Mouse (Mus musculus) neural tube, embryonic 14.5 days (tissue): ENCODE measurements around the gene Flrt2. TPM values are rescaled to one million over a fixed set of nuclear protein-coding genes. Genes with fewer than 3 reads are reported as not detected.
A peak's percentile ranks its signal among the peaks of the same experiment; 100 is the strongest.
"Not testable (repeated sequence)": the region's sequence is repeated elsewhere in the genome, so short reads cannot be mapped to it uniquely, and the experiment has no call there.

Experiments used
- ATAC-seq: fragments of 200-750 bp; cut with Nextera tagmentation; 2 replicates; pipeline ENCODE4 v1.8.0; 2017; ENCODE audit warnings: low read depth, mild to moderate bottlenecking, moderate TSS enrichment, moderate library complexity
- H3K27ac ChIP-seq: fragments of 300-500 bp; sonication (generic); 2 replicates; pipeline ENCODE4 v1.5.1; 2014; ENCODE audit warnings: low read depth, mild to moderate bottlenecking, control low read depth, low read length, moderate library complexity, mixed read lengths
- H3K27me3 ChIP-seq: fragments of 300-500 bp; sonication (generic); 2 replicates; pipeline ENCODE4 v1.6.1; 2014; ENCODE audit warnings: low read length; ENCODE audit not compliant: control insufficient read depth, insufficient read depth
- H3K36me3 ChIP-seq: fragments of 300-500 bp; sonication (generic); 2 replicates; pipeline ENCODE4 v1.6.1; 2014; ENCODE audit warnings: low read length, mixed read lengths; ENCODE audit not compliant: control insufficient read depth, insufficient read depth
- H3K4me1 ChIP-seq: fragments of 300-500 bp; sonication (generic); 2 replicates; pipeline ENCODE4 v1.6.1; 2014; ENCODE audit warnings: low read length; ENCODE audit not compliant: control insufficient read depth, insufficient read depth
- H3K4me2 ChIP-seq: fragments of 300-500 bp; sonication (generic); 2 replicates; pipeline ENCODE4 v1.6.1; 2014; ENCODE audit warnings: mild to moderate bottlenecking, low read depth, low read length, control low read depth
- H3K4me3 ChIP-seq: fragments of 300-500 bp; sonication (generic); 2 replicates; pipeline ENCODE4 v1.5.1; 2014; ENCODE audit warnings: low read depth, low read length, control low read depth, mixed read lengths
- H3K9ac ChIP-seq: fragments of 300-500 bp; sonication (generic); replicated peaks from 2 replicates; pipeline ENCODE4 v1.6.1; 2014; ENCODE audit warnings: low read depth, mild to moderate bottlenecking, control low read depth, low read length, mixed read lengths
- H3K9me3 ChIP-seq: fragments of 300-500 bp; sonication (generic); 2 replicates; pipeline ENCODE4 v1.6.1; 2016; ENCODE audit warnings: low read length; ENCODE audit not compliant: control insufficient read depth
- WGBS: fragments of 180-500 bp; shearing (Covaris S2); extraction: QIAGEN DNeasy Blood & Tissue Kit; methylation state at CpG from one replicate; pipeline ENCODE4 v1.1.7; 2014; 5-methylcytosine and 5-hydroxymethylcytosine counted together
- polyA plus RNA-seq: library from polyadenylated mRNA; unstranded; fragments of >200 nt; fragmentation: Nextera tagmentation; extraction: Ambion mirVana; gene quantifications from 2 replicates; pipeline ENCODE4 v1.2.1, GENCODE M21; 2014

Flrt2 gene
- polyA plus RNA-seq: 30.1 and 36.7 TPM in 2 replicates

DNA sequence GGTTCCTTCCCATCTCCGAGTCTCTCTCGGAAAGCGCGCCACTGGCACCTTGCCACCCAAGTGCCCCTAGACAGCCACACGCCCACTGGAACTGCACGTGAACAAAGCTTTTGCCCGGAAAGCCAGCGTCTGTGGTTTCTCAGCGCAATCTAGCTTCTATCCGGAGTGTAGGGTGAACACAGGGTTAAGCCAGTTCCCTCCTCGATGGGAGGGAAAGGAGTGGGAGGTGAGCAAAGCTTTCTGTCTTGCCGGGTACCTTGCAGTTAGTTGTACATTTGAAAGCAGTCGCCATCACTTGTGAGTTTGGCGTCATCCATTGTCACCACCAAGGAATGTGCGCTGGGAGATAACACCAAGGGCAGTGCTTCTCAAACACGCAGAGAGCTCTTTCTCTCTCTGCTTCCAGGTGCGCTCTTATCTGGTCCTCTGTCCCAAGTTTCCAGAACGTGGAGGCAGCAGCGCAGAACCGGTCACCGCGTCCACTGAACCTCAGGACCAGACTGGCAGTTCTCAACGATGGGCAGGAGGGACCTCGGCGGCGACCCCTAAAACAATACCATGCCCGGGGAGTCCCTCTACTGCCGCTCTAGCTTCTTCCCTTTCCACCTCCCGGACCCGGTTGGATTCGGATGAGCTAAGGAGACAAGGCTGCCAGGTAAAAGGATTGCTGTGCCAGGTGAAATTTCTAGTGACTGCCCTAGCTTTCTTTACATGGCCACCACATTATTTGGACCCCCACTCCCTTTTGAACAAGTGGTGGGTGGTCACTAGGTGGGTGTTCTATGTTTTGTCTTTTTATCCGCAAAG is at the start of gene Flrt2:
Flrt2 (plus strand) TSS at position 266 of the 807 bp plus-strand sequence.
- no peak for ATAC-seq

DNA sequence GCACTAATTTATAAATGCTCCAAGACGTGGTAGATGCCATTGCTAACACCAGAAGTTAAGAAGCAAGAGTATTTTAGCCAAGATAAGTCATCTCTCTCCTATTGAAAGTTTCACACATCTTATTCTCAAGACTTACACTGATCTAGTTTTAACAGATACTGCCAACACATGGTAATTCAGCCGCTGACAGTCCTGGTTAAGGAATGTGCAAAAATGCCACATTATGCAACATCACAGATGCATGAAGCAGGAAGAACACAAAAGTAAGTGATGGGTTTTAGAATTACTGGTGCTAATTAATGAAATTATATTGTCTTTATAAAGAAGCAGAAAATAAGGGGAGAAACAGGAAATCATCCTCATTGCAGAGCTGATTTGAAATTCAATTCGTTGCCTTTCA is 49.8 kb upstream of the Flrt2 start:
- Histone ChIP-seq H3K36me3 (no peaks in the 10 kb centered on the region), H3K4me3 (no peak overlapping the region), H3K27me3 (no peaks in the 10 kb centered on the region), H3K4me1 (no peaks in the 10 kb centered on the region), H3K4me2 (no peak overlapping the region), H3K9ac (no peak overlapping the region), H3K9me3 (no peaks in the 10 kb centered on the region), H3K27ac (no peak overlapping the region)
- WGBS: 77% methylated on average over 3 of the region's 3 CpGs
- ATAC-seq: no peak

More for the DNA sequence above, at the start of gene Flrt2:
- Histone ChIP-seq H3K27ac (peak within 1 kb of the TSS; percentile 66), H3K4me3 (peak within 1 kb of the TSS; percentile 85), H3K4me1 (peaks cover 4% of the 10 kb centered on the region; the same call in 1 of the 2 replicates), H3K9ac (peak within 1 kb of the TSS; percentile 87), H3K9me3 (no peaks in the 10 kb centered on the region), H3K36me3 (no peaks in the 10 kb centered on the region), H3K4me2 (peak within 1 kb of the TSS; percentile 82), H3K27me3 (0 out of 2 replicates have a peak, but pooled peaks cover 3% of the 10 kb centered on the region)
- WGBS: under 1% methylated on average over 32 of the region's 32 CpGs

DNA sequence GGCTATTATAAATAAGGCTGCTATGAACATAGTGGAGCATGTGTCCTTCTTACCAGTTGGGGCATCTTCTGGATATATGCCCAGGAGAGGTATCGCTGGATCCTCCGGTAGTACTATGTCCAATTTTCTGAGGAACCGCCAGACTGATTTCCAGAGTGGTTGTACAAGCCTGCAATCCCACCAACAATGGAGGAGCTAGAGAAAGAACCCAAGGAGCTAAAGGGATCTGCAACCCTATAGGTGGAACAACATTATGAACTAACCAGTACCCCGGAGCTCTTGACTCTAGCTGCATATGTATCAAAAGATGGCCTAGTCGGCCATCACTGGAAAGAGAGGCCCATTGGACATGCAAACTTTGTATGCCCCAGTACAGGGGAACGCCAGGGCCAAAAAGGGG is 44.8 kb upstream of the Flrt2 start:
- H3K9ac ChIP-seq, H3K4me2 ChIP-seq, H3K4me3 ChIP-seq, H3K36me3 ChIP-seq, H3K27ac ChIP-seq, H3K9me3 ChIP-seq, H3K4me1 ChIP-seq, H3K27me3 ChIP-seq, ATAC-seq: not testable (repeated sequence)
- WGBS: 85% methylated on average over 1 of the region's 6 CpGs

DNA sequence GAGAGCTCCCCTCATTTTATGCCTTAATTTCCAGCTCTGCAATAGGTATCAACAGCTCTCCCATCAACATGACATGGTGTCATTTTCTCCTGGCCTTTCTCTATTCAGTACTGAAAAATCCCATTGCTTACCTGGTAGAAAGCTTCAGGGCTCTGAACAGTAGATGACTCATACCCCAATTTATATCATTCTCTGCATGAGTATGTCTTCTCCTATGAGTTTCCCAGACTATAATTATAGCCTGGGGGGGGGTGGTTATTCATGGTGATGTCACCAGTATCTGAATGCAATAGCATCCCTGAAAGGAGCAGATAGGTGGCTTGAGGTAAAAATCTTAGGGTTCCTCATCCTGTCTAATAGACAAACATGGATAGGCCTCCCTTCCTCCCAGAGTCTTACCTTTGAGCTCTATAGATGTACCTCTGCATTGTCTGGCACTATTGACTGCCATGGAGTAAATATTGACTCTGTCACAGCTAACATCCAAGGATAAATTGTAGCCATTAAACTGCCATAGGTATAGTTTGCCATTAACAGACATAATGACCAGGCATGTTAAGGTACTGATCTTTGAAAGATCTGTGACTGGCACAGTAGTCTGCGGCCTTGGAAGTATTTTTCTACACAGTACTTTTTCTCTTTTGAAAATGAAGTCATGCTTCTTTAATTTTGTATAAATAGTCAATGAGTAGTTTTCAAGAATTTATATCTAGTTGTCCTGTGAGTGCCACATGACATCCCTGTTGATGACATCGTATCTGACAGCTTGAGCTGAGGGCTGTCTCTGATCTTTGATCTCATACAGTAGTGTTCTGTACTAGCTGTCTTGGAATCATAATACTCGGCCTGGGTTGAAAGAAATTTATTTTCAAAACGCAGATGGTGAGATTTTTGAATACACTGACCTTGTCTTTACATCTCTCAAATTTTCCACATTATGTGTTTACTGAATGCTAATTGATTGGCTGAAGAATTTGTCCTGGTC is 39.6 kb upstream of the Flrt2 start:
- ATAC-seq: no peak
- 81% methylated on average over 4 of the region's 4 CpGs for WGBS
- no peaks in the 10 kb centered on the region for H3K36me3 ChIP-seq
- no peaks in the 10 kb centered on the region for H3K27me3 ChIP-seq
- no peaks in the 10 kb centered on the region for H3K4me1 ChIP-seq
- H3K9ac ChIP-seq: no peak overlapping the region
- no peak overlapping the region for H3K27ac ChIP-seq
- H3K9me3 ChIP-seq: no peaks in the 10 kb centered on the region
- no peak overlapping the region for H3K4me2 ChIP-seq
- H3K4me3 ChIP-seq: no peak overlapping the region

DNA sequence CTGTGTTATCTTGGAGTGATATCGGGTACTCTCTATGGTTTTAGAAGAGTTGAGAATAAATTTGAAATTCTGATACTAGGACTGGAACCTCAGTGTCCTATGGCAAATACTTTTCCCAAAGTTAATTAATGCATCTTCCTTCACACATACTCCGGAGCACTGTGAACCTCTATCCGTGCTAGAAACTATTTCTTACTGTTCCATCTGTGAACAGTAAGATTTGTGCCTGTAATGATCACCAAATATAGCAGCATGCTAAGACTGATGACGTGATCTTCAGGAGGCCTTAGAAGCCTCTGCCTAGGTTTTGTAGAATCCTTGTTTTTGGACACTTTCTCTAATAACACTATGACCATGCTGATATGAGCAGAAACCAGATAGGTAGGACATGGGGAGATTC is 35.4 kb upstream of the Flrt2 start:
- Histone ChIP-seq H3K4me1 (no peaks in the 10 kb centered on the region), H3K9me3 (no peaks in the 10 kb centered on the region), H3K27me3 (no peaks in the 10 kb centered on the region), H3K4me2 (no peak overlapping the region), H3K9ac (no peak overlapping the region), H3K27ac (no peak overlapping the region), H3K4me3 (no peak overlapping the region), H3K36me3 (no peaks in the 10 kb centered on the region)
- 93% methylated on average over 4 of the region's 4 CpGs for WGBS
- ATAC-seq: no peak

DNA sequence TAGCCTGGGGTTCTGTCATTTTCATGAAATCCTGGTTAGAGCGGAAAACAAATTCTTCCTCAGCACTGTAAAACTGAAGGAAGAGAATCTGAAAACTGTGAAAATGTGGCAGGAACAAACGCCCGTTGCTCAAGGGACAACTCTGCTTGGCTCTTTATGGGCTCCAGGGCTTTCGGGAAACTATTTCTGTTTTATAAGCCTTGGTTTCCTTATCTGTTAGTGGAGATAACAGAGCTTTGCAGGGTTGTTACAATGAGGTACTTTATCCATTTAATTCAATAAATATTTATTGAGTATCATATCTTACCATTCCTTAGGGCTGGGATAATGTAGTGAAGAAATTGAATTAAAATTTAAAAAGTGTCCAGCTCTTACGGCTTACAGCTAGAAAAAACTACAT is 24.7 kb upstream of the Flrt2 start:
- H3K4me3 ChIP-seq: no peak overlapping the region
- no peaks in the 10 kb centered on the region for H3K36me3 ChIP-seq
- WGBS: 91% methylated on average over 5 of the region's 5 CpGs
- H3K27me3 ChIP-seq: no peaks in the 10 kb centered on the region
- H3K9ac ChIP-seq: no peak overlapping the region
- no peak overlapping the region for H3K4me2 ChIP-seq
- no peak overlapping the region for H3K27ac ChIP-seq
- H3K9me3 ChIP-seq: no peaks in the 10 kb centered on the region
- H3K4me1 ChIP-seq: no peaks in the 10 kb centered on the region
- no peak for ATAC-seq

DNA sequence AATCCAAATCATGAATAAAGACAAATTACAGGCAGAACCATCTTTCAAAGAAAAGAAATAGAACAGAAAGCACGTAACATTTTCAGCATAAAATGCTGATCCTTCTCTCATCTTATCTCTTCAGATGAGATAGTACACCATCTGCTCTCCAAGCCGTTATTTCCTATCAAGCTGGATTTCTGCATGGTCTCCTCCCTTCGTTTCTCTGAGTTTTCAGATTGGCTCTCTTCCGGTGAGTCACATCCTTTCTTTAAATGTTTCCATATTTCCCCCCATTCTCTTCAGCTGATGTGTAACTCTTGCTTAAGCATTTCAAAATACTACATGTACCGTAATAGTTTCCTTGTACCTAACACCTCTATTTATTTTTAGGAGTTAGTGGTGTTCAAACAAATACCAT is 16.3 kb upstream of the Flrt2 start:
- Histone ChIP-seq H3K4me3 (no peak overlapping the region), H3K27ac (no peak overlapping the region), H3K36me3 (no peaks in the 10 kb centered on the region), H3K27me3 (no peaks in the 10 kb centered on the region), H3K4me1 (no peaks in the 10 kb centered on the region), H3K4me2 (no peak overlapping the region), H3K9me3 (no peaks in the 10 kb centered on the region), H3K9ac (no peak overlapping the region)
- WGBS: 84% methylated on average over 5 of the region's 5 CpGs
- no peak for ATAC-seq

DNA sequence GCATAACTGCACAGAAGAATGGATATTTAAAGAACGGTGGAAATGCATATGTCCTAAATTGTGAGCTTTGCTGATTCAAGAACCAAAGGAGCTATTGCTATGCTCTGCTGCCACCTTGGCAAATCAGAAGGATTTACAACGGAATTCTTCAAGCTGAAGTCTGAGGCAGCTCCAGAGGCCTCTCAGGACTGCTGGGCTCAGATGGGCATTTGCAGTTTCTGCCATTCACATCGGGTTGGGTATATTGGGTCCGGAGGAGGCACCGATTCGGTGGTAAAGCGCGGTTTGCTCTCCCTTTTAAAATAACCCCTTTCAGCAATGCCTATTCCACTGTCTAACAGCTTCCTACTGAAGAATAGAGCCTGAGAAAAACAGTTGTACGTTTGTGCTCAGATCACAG is 1.2 kb upstream of the Flrt2 start:
- Histone ChIP-seq H3K27ac (no peak overlapping the region), H3K9ac (peak overlapping the region; percentile 11; the same call in 1 of the 2 replicates), H3K36me3 (no peaks in the 10 kb centered on the region), H3K4me3 (no peak overlapping the region), H3K27me3 (0 out of 2 replicates have a peak, but pooled peaks cover 3% of the 10 kb centered on the region), H3K4me2 (peak overlapping the region; percentile 82; the same call in 1 of the 2 replicates), H3K9me3 (no peaks in the 10 kb centered on the region), H3K4me1 (peaks cover 4% of the 10 kb centered on the region; the same call in 1 of the 2 replicates)
- ATAC-seq: no peak
- WGBS: 2% methylated on average over 9 of the region's 9 CpGs
